Mouse (Mus musculus): ENCODE results near the gene Coq9. TPM values are rescaled to one million over a fixed set of nuclear protein-coding genes. Genes with fewer than 3 reads are reported as not detected.

Coq9 gene
- polyA plus RNA-seq, 1 experiment from 2014 or later, result 118 TPM

GRCm38 (mm10) chr8:94892917-94893316 is 54.8 kb downstream of the Coq9 start:
- H3K27ac ChIP-seq (ENCODE audit: poor library complexity, severe bottlenecking), result peak overlapping the region; percentile 56
- H3K36me3 ChIP-seq, result no peaks in the 10 kb centered on the region
- H3K4me2 ChIP-seq, result no peak overlapping the region
- no peaks in the 10 kb centered on the region for H3K9me3 ChIP-seq (replicated peaks)
- 8% methylated on average over 2 of the region's 2 CpGs for WGBS
- peaks cover 41% of the 10 kb centered on the region for H3K4me1 ChIP-seq (replicated peaks)
- H3K27me3 ChIP-seq (replicated peaks), result no peaks in the 10 kb centered on the region
- H3K9ac ChIP-seq, result no peak overlapping the region
- no peak overlapping the region for H3K4me3 ChIP-seq
- peak; percentile 64; the same call in 1 of the 2 replicates for ATAC-seq (ENCODE audit: insufficient number of reproducible peaks, low FRiP score)

- H3K9me3 ChIP-seq (replicated peaks), result no peaks in the 10 kb centered on the region
Measured at GRCm38 (mm10) chr8:94899262-94899661, 61.1 kb downstream of the Coq9 start.

GRCm38 (mm10) chr8:94900617-94901016 is 62.5 kb downstream of the Coq9 start:
- H3K27ac ChIP-seq (ENCODE audit: poor library complexity, severe bottlenecking), result peak overlapping the region; percentile 95
- H3K9ac ChIP-seq, result 0 out of 2 replicates have a peak overlapping the region, but pooled peaks have one; percentile 40
- H3K9me3 ChIP-seq (replicated peaks), result no peaks in the 10 kb centered on the region
- peak overlapping the region; percentile 66 for H3K4me2 ChIP-seq
- 3% methylated on average over 6 of the region's 6 CpGs for WGBS
- H3K36me3 ChIP-seq, result peaks cover 41% of the 10 kb centered on the region
- 0 out of 2 replicates have a peak overlapping the region, but pooled peaks have one; percentile 1 for H3K4me3 ChIP-seq
- H3K27me3 ChIP-seq (replicated peaks), result no peaks in the 10 kb centered on the region
- no peak for ATAC-seq (ENCODE audit: insufficient number of reproducible peaks, low FRiP score)
- peaks cover 58% of the 10 kb centered on the region for H3K4me1 ChIP-seq (replicated peaks)

More at GRCm38 (mm10) chr8:94899262-94899661, 61.1 kb downstream of the Coq9 start:
- no peaks in the 10 kb centered on the region for H3K27me3 ChIP-seq (replicated peaks)
- peaks cover 52% of the 10 kb centered on the region for H3K4me1 ChIP-seq (replicated peaks)
- peak overlapping the region; percentile 49 for H3K9ac ChIP-seq
- H3K4me2 ChIP-seq, result peak overlapping the region; percentile 66
- H3K27ac ChIP-seq (ENCODE audit: poor library complexity, severe bottlenecking), result peak overlapping the region; percentile 95
- peak overlapping the region; percentile 21 for H3K4me3 ChIP-seq
- ATAC-seq (ENCODE audit: insufficient number of reproducible peaks, low FRiP score), result peak; percentile 84
- H3K36me3 ChIP-seq, result peaks cover 27% of the 10 kb centered on the region
- WGBS, result 6% methylated on average over 11 of the region's 11 CpGs

- Histone ChIP-seq H3K27ac (ENCODE audit: poor library complexity, severe bottlenecking) (peak overlapping the region; percentile 95), H3K36me3 (peaks cover 45% of the 10 kb centered on the region), H3K4me2 (peak overlapping the region; percentile 66), H3K9me3 (replicated peaks) (no peaks in the 10 kb centered on the region), H3K4me3 (0 out of 2 replicates have a peak overlapping the region, but pooled peaks have one; percentile 1), H3K4me1 (replicated peaks) (peaks cover 62% of the 10 kb centered on the region), H3K9ac (peak overlapping the region; percentile 40; the same call in 1 of the 2 replicates), H3K27me3 (replicated peaks) (no peaks in the 10 kb centered on the region)
- 2% methylated on average over 5 of the region's 5 CpGs for WGBS
- ATAC-seq (ENCODE audit: insufficient number of reproducible peaks, low FRiP score), result peak; percentile 66
Measured at GRCm38 (mm10) chr8:94901031-94901430, 62.9 kb downstream of the Coq9 start.

- Histone ChIP-seq H3K4me3 (no peak overlapping the region), H3K36me3 (peaks cover 70% of the 10 kb centered on the region), H3K27me3 (replicated peaks) (no peaks in the 10 kb centered on the region), H3K9me3 (replicated peaks) (no peaks in the 10 kb centered on the region), H3K4me1 (replicated peaks) (peaks cover 68% of the 10 kb centered on the region), H3K4me2 (no peak overlapping the region), H3K9ac (no peak overlapping the region), H3K27ac (ENCODE audit: poor library complexity, severe bottlenecking) (no peak overlapping the region)
- no peak for ATAC-seq (ENCODE audit: insufficient number of reproducible peaks, low FRiP score)
- 76% methylated on average over 12 of the region's 12 CpGs for WGBS
Measured at GRCm38 (mm10) chr8:94903709-94904108, 65.6 kb downstream of the Coq9 start.

Other genes with a start within 250 kb of the Coq9 start
- gene Rspry1, start 236.4 kb upstream of the Coq9 start, polyA plus RNA-seq (2016; fragmentation: Nextera tagmentation; extraction: Ambion mirVana), result 25.4 and 26.0 TPM in 2 replicates
- 44.9 and 48.1 TPM in 2 replicates for gene Fam192a, start 236.3 kb upstream of the Coq9 start, polyA plus RNA-seq (2016; fragmentation: Nextera tagmentation; extraction: Ambion mirVana)
- gene Arl2bp, start 171.7 kb upstream of the Coq9 start, polyA plus RNA-seq (2016; fragmentation: Nextera tagmentation; extraction: Ambion mirVana), result 129 and 142 TPM in 2 replicates
- 0.13 TPM in 1 of 2 replicates, not detected in the other for gene Pllp, start 142.0 kb upstream of the Coq9 start, polyA plus RNA-seq (2016; fragmentation: Nextera tagmentation; extraction: Ambion mirVana)
- gene Ccl22, start 92.7 kb upstream of the Coq9 start, polyA plus RNA-seq (2016; fragmentation: Nextera tagmentation; extraction: Ambion mirVana), result not detected in 2 replicates
- gene Cx3cl1, start 66.3 kb upstream of the Coq9 start, polyA plus RNA-seq (2016; fragmentation: Nextera tagmentation; extraction: Ambion mirVana), result 13.1 and 15.2 TPM in 2 replicates
- 0.75 TPM in 1 of 2 replicates, not detected in the other for gene Ccl17, start 27.9 kb upstream of the Coq9 start, polyA plus RNA-seq (2016; fragmentation: Nextera tagmentation; extraction: Ambion mirVana)
- gene Ciapin1, start within 50 bp of the Coq9 start, polyA plus RNA-seq (2016; fragmentation: Nextera tagmentation; extraction: Ambion mirVana), result 102 and 109 TPM in 2 replicates
- gene Polr2c, start 19.1 kb downstream of the Coq9 start, polyA plus RNA-seq (2016; fragmentation: Nextera tagmentation; extraction: Ambion mirVana), result 122 and 126 TPM in 2 replicates
- gene Dok4, start 38.0 kb downstream of the Coq9 start, polyA plus RNA-seq (2016; fragmentation: Nextera tagmentation; extraction: Ambion mirVana), result 53.3 and 54.2 TPM in 2 replicates
- 26.2 and 28.2 TPM in 2 replicates for gene Ccdc102a, start 79.8 kb downstream of the Coq9 start, polyA plus RNA-seq (2016; fragmentation: Nextera tagmentation; extraction: Ambion mirVana)
- 0.09 TPM in 1 of 2 replicates, not detected in the other for gene Adgrg5, start 85.4 kb downstream of the Coq9 start, polyA plus RNA-seq (2016; fragmentation: Nextera tagmentation; extraction: Ambion mirVana)
- 4.9 and 6.0 TPM in 2 replicates for gene Adgrg1, start 136.4 kb downstream of the Coq9 start, polyA plus RNA-seq (2016; fragmentation: Nextera tagmentation; extraction: Ambion mirVana)
- 2.7 and 3.1 TPM in 2 replicates for gene Adgrg3, start 179.4 kb downstream of the Coq9 start, polyA plus RNA-seq (2016; fragmentation: Nextera tagmentation; extraction: Ambion mirVana)
- not detected in 2 replicates for gene Drc7, start 216.8 kb downstream of the Coq9 start, polyA plus RNA-seq (2016; fragmentation: Nextera tagmentation; extraction: Ambion mirVana)
- 18.4 and 25.8 TPM in 2 replicates for gene Katnb1, start 242.9 kb downstream of the Coq9 start, polyA plus RNA-seq (2016; fragmentation: Nextera tagmentation; extraction: Ambion mirVana)